Comparison of ENCODE assay signal across 23 mouse cellular contexts in genomic region chr17:86096875-86097274, GRCm38 (mm10). TPM values are rescaled to one million over a fixed set of nuclear protein-coding genes. Genes with fewer than 3 reads are reported as not detected.
A peak's percentile ranks its signal among the peaks of the same experiment; 100 is the strongest.
DNase-seq lines count a peak whose midpoint lies in the region; ATAC-seq and TF ChIP-seq lines count a peak whose summit lies in the region.
"Had no signal": no experiment of that assay in that cellular context is flagged by ENCODE, and none has a peak within 500 bp of the region (broad histone marks: within the 10 kb centered on the region; RNA-seq: fewer than 3 reads in every experiment).

No protein-coding gene starts in this region.

- TF ChIP-seq EP300 in liver, postnatal 0 days (IDR thresholded peaks at IDR 0.05; ENCODE audit: low read depth) = no peak

- H3K36me3 ChIP-seq in liver, embryonic 13.5 days = peaks cover 41% of the 10 kb centered on the region
- H3K36me3 ChIP-seq in liver, postnatal 0 days (replicated peaks; ENCODE audit: insufficient read depth, low read length) = peaks cover 21% of the 10 kb centered on the region
- peaks cover 17% of the 10 kb centered on the region for H3K36me3 ChIP-seq in forebrain, embryonic 12.5 days (replicated peaks)
- peaks cover 4% of the 10 kb centered on the region; the same call in 1 of the 2 replicates for H3K36me3 ChIP-seq in midbrain, postnatal 0 days (ENCODE audit: insufficient read depth, low read length)

- H3K4me3 ChIP-seq in liver, embryonic 13.5 days (replicated peaks) = no peak overlapping the region
- H3K4me3 ChIP-seq in liver, postnatal 0 days (ENCODE audit: low read depth, low read length) = no peak overlapping the region
- H3K4me3 ChIP-seq in forebrain, embryonic 12.5 days (replicated peaks) = no peak overlapping the region
- no peak overlapping the region for H3K4me3 ChIP-seq in midbrain, postnatal 0 days (ENCODE audit: low read depth, low read length)
- H3K4me3 ChIP-seq: embryonic facial prominence, embryonic 13.5 days; forebrain, embryonic 13.5 days; heart, embryonic 12.5 days; hindbrain, embryonic 10.5 days had no signal

- no peak overlapping the region for H3K27ac ChIP-seq in liver, embryonic 13.5 days
- no peak overlapping the region for H3K27ac ChIP-seq in liver, postnatal 0 days (ENCODE audit: low read depth)
- H3K27ac ChIP-seq in forebrain, embryonic 12.5 days = no peak overlapping the region
- H3K27ac ChIP-seq in midbrain, postnatal 0 days (ENCODE audit: low read depth, low read length) = no peak overlapping the region
- H3K27ac ChIP-seq: embryonic facial prominence, embryonic 13.5 days; forebrain, embryonic 13.5 days; hindbrain, embryonic 10.5 days; hindbrain, embryonic 14.5 days had no signal

- peak; percentile 69 for ATAC-seq in frontal cortex, adult (ENCODE audit: low TSS enrichment)
- ATAC-seq in liver, embryonic 13.5 days (ENCODE audit: low read depth) = peak; percentile 54; the same call in 1 of the 2 replicates
- ATAC-seq in liver, postnatal 0 days = no peak
- peak; percentile 88 for ATAC-seq in megakaryocyte-erythroid progenitor cell, adult 5-6 weeks (replicated peaks; ENCODE audit: low FRiP score, low TSS enrichment, poor library complexity, severe bottlenecking)
- no peak for ATAC-seq in forebrain, embryonic 12.5 days (ENCODE audit: low FRiP score)
- no peak for ATAC-seq in midbrain, postnatal 0 days (ENCODE audit: low FRiP score)
- ATAC-seq: CD4-positive, CD25-positive, alpha-beta regulatory T cell, adult 4 months; forebrain, embryonic 13.5 days; forebrain, postnatal 0 days had no signal

- no peak for DNase-seq in frontal cortex, postnatal 14 days (ENCODE audit: low spot score in 2 of 2)
- no peak for DNase-seq in liver, embryonic 13.5 days
- DNase-seq in liver, postnatal 0 days = no peak
- DNase-seq in brain, adult 2 months (ENCODE audit: low read depth, low spot score) = peak; percentile 66
- no peak for DNase-seq in midbrain, postnatal 0 days (ENCODE audit: low spot score)
- DNase-seq: adrenal gland, adult 8-10 months; adrenal gland, postnatal 36 days; B cell, adult 2 months; cerebellum, adult 18-20 months; cerebellum, adult 9-11 months; cerebellum, postnatal 36 days; forebrain, postnatal 0 days; gastrocnemius, postnatal 14 days had no signal

- H3K9me3 ChIP-seq in liver, embryonic 13.5 days (replicated peaks) = no peaks in the 10 kb centered on the region
- no peaks in the 10 kb centered on the region for H3K9me3 ChIP-seq in liver, postnatal 0 days (ENCODE audit: low read length)
- H3K9me3 ChIP-seq in forebrain, embryonic 12.5 days = no peaks in the 10 kb centered on the region
- no peaks in the 10 kb centered on the region for H3K9me3 ChIP-seq in midbrain, postnatal 0 days (ENCODE audit: low read length)
- H3K9me3 ChIP-seq: embryonic facial prominence, embryonic 13.5 days; forebrain, embryonic 13.5 days; G1E; heart, embryonic 12.5 days; hindbrain, embryonic 10.5 days had no signal

- WGBS in liver, embryonic 13.5 days (ENCODE audit: insufficient replicate concordance) = 26% methylated on average over 2 of the region's 2 CpGs
- 61% methylated on average over 2 of the region's 2 CpGs for WGBS in liver, postnatal 0 days (ENCODE audit: insufficient replicate concordance)
- WGBS in forebrain, embryonic 12.5 days = 90% methylated on average over 2 of the region's 2 CpGs
- WGBS in midbrain, postnatal 0 days = 93% methylated on average over 2 of the region's 2 CpGs

- H3K4me1 ChIP-seq in liver, embryonic 13.5 days (replicated peaks) = peaks cover 20% of the 10 kb centered on the region
- H3K4me1 ChIP-seq in liver, postnatal 0 days (ENCODE audit: insufficient read depth) = no peaks in the 10 kb centered on the region
- H3K4me1 ChIP-seq in forebrain, embryonic 12.5 days = no peaks in the 10 kb centered on the region
- H3K4me1 ChIP-seq in midbrain, postnatal 0 days (ENCODE audit: insufficient read depth, low read length) = no peaks in the 10 kb centered on the region
- H3K4me1 ChIP-seq: forebrain, embryonic 13.5 days; heart, embryonic 12.5 days; hindbrain, embryonic 10.5 days had no signal

- no peaks in the 10 kb centered on the region for H3K27me3 ChIP-seq in liver, embryonic 13.5 days
- no peaks in the 10 kb centered on the region for H3K27me3 ChIP-seq in liver, postnatal 0 days (ENCODE audit: insufficient read depth, low read length)
- no peaks in the 10 kb centered on the region for H3K27me3 ChIP-seq in forebrain, embryonic 12.5 days
- no peaks in the 10 kb centered on the region for H3K27me3 ChIP-seq in midbrain, postnatal 0 days (ENCODE audit: insufficient read depth, low read length)
- H3K27me3 ChIP-seq: embryonic facial prominence, embryonic 13.5 days; forebrain, embryonic 13.5 days; heart, embryonic 12.5 days had no signal

- no peak overlapping the region for H3K9ac ChIP-seq in liver, embryonic 13.5 days
- no peak overlapping the region for H3K9ac ChIP-seq in liver, postnatal 0 days (replicated peaks)
- H3K9ac ChIP-seq in forebrain, embryonic 12.5 days = no peak overlapping the region
- H3K9ac ChIP-seq in midbrain, postnatal 0 days (replicated peaks; ENCODE audit: low read length, poor library complexity, severe bottlenecking) = no peak overlapping the region
- H3K9ac ChIP-seq: embryonic facial prominence, embryonic 13.5 days; forebrain, embryonic 13.5 days; forebrain, postnatal 0 days; heart, embryonic 12.5 days; hindbrain, embryonic 14.5 days had no signal

- TF ChIP-seq CTCF in liver, postnatal 0 days (IDR thresholded peaks at IDR 0.05; ENCODE audit: low read depth) = no peak
- TF ChIP-seq CTCF in midbrain, postnatal 0 days (IDR thresholded peaks at IDR 0.05) = no peak

- H3K4me2 ChIP-seq in liver, embryonic 13.5 days = no peak overlapping the region
- H3K4me2 ChIP-seq in liver, postnatal 0 days (ENCODE audit: low read depth, low read length) = no peak overlapping the region
- no peak overlapping the region for H3K4me2 ChIP-seq in forebrain, embryonic 12.5 days
- H3K4me2 ChIP-seq in midbrain, postnatal 0 days (ENCODE audit: low read depth, low read length, poor library complexity, severe bottlenecking) = no peak overlapping the region
- H3K4me2 ChIP-seq: embryonic facial prominence, embryonic 13.5 days; forebrain, embryonic 13.5 days; heart, embryonic 12.5 days; hindbrain, embryonic 14.5 days had no signal

RNA-seq across cellular contexts. Expression of gene Srbd1, which starts 48.1 kb away (rescaled TPM):
- 9.0 and 12.4 TPM in 2 replicates for polyA plus RNA-seq in liver, embryonic 13.5 days (2015; fragmentation: Nextera tagmentation; extraction: Ambion mirVana)
- polyA plus RNA-seq in liver, postnatal 0 days (2015; fragmentation: Nextera tagmentation; extraction: Ambion mirVana) = 3.8 and 3.9 TPM in 2 replicates
- total RNA-seq in megakaryocyte-erythroid progenitor cell, adult 5-6 weeks (2014; fragmentation: Nextera tagmentation) = 34.2 and 38.8 TPM in 2 replicates
- total RNA-seq in megakaryocyte-erythroid progenitor cell, adult 5-6 weeks (2017) = 33.0 and 35.5 TPM in 2 replicates
- 24.8 and 25.8 TPM in 2 replicates for polyA plus RNA-seq in forebrain, embryonic 12.5 days (2016; fragmentation: Nextera tagmentation; extraction: Ambion mirVana)
- total RNA-seq in midbrain, postnatal 0 days (2014; rRNA removed) = 13.2 and 17.9 TPM in 2 replicates
- polyA plus RNA-seq in midbrain, postnatal 0 days (2015; fragmentation: Nextera tagmentation; extraction: Ambion mirVana) = 6.7 and 8.3 TPM in 2 replicates

Comparison
In these comparisons a context has a peak if more than half of its experiments do, and no peak if none do; other contexts are left out.
1. ATAC-seq: peak in frontal cortex, adult (single experiment), liver, embryonic 13.5 days (single experiment) and megakaryocyte-erythroid progenitor cell, adult 5-6 weeks (single experiment); none in liver, postnatal 0 days (single experiment), forebrain, embryonic 12.5 days (single experiment) and midbrain, postnatal 0 days (single experiment).